Mouse (Mus musculus) testis, adult 2 months (tissue): ENCODE results near the gene Cops2.

ENCODE experiments used
- CTCF ChIP-seq: fragments of 200-500 bp; IDR thresholded peaks from 2 replicates; pipeline ENCODE4 v1.5.1; 2012; ENCODE audit warnings: low read depth, mild to moderate bottlenecking, inconsistent platforms, low read length, moderate library complexity; ENCODE audit not compliant: control insufficient read depth, insufficient read depth, insufficient replicate concordance
- POLR2A ChIP-seq: fragments of 200-500 bp; IDR thresholded peaks from 2 replicates; pipeline ENCODE4 v1.6.1; 2012; ENCODE audit warnings: low read depth, mild to moderate bottlenecking, inconsistent platforms, low read length, moderate library complexity; ENCODE audit not compliant: control insufficient read depth

DNA sequence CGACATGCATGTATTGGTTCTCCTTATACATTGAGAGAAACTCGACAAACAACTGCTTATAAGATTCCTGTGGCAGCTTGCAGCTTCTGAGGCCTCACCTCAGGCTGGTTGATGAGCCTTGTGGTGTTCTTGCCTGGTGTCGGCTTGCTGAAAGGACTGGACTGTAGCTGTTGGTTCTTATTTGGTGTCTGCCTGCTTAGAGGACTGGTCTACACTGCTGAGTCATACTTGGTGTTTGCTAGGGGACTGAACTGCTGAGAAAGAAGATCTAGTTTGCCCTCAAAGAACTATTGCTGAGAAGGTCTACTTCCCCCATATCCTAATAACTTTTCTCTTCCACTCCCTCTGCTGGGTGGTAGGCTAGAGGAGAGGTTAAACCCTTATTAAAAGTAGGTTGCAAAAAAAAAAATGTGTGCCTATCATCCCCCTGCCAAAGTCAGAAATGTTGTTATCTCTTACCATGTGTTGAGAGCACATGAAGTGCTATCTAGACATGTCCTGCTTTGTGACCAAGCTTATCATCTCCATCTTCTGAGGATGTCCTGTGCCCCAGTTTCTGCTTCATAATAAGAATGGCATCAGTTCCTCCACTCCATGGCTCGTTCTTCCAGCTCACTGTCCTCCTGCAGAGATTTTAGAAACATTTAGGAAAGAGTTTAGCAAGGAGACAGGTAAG is 48.8 kb upstream of the Cops2 start:
- no peak for TF ChIP-seq CTCF
- TF ChIP-seq POLR2A, result no peak
